Mouse (Mus musculus): Measurements from ENCODE around the gene Polh.

DNA sequence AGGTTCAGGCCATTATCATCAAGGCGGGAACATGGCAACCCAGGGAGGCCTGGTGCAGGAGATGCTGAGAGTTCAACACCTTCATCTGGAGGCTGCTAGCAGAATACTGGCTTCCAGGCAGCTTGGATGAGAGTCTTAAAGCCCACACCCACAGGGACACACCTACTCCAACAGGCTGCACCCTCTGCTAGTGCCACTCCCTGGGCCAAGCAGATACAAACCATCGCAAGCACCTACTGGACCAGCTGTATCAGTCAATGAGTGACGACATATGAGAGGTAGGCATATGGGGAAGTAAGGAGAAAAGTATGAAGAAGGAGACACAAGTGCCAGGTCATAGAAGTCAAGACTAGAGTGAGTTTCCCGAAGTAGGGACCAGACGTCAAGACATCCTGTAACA is 45.8 kb downstream of the Polh start:
- no peak for TF ChIP-seq POLR2A (IDR thresholded peaks at IDR 0.05; ENCODE audit: borderline replicate concordance, extremely low read depth, insufficient read depth, insufficient read length, poor library complexity, severe bottlenecking)
- TF ChIP-seq CTCF (IDR thresholded peaks at IDR 0.05; ENCODE audit: borderline replicate concordance, extremely low read depth, insufficient read depth, insufficient read length), result no peak
